Mouse (Mus musculus) intestine, embryonic 14.5 days (tissue): ENCODE measurements around the gene Hoxc5. TPM values are rescaled to one million over a fixed set of nuclear protein-coding genes. Genes with fewer than 3 reads are reported as not detected.

Source experiments
- ATAC-seq: fragments of 200-750 bp; cut with Nextera tagmentation; replicated peaks from 2 replicates; pipeline ENCODE4 v1.8.0; 2017; ENCODE audit warnings: low read depth, moderate number of reproducible peaks, moderate TSS enrichment, moderate library complexity; ENCODE audit not compliant: low FRiP score, low TSS enrichment
- DNase-seq: peaks from one replicate; pipeline ENCODE4 v3.0.0-alpha.2; 2018; ENCODE audit warnings: low spot score
- H3K27ac ChIP-seq: fragments of 300-500 bp; sonication (generic); 2 replicates; pipeline ENCODE4 v1.5.1; 2014; ENCODE audit warnings: low read depth, mild to moderate bottlenecking, control low read depth
- H3K27me3 ChIP-seq: fragments of 300-500 bp; sonication (generic); replicated peaks from 2 replicates; pipeline ENCODE4 v1.6.1; 2014; ENCODE audit warnings: low read length, control low read depth; ENCODE audit not compliant: control insufficient read depth, insufficient read depth
- H3K36me3 ChIP-seq: fragments of 300-500 bp; sonication (generic); 2 replicates; pipeline ENCODE4 v1.6.1; 2014; ENCODE audit warnings: low read length, control low read depth; ENCODE audit not compliant: control insufficient read depth, insufficient read depth
- H3K4me1 ChIP-seq: fragments of 300-500 bp; sonication (generic); replicated peaks from 2 replicates; pipeline ENCODE4 v1.6.1; 2014; ENCODE audit warnings: low read length, control low read depth, mixed read lengths; ENCODE audit not compliant: control insufficient read depth, insufficient read depth
- H3K4me2 ChIP-seq: fragments of 300-500 bp; sonication (generic); 2 replicates; pipeline ENCODE4 v1.6.1; 2014; ENCODE audit warnings: low read length
- H3K4me3 ChIP-seq: fragments of 300-500 bp; sonication (generic); 2 replicates; pipeline ENCODE4 v1.5.1; 2014; ENCODE audit warnings: low read depth, low read length, control low read depth, mixed read lengths
- H3K9ac ChIP-seq: fragments of 300-500 bp; sonication (generic); 2 replicates; pipeline ENCODE4 v1.6.1; 2014; ENCODE audit warnings: mild to moderate bottlenecking, low read length
- H3K9me3 ChIP-seq: fragments of 300-500 bp; sonication (generic); 2 replicates; pipeline ENCODE4 v1.6.1; 2016; ENCODE audit warnings: low read length, control low read depth; ENCODE audit not compliant: control insufficient read depth
- WGBS: fragments of 180-500 bp; shearing (Covaris S2); extraction: QIAGEN DNeasy Blood & Tissue Kit; methylation state at CpG from one replicate; pipeline ENCODE4 v1.1.7; 2014; 5-methylcytosine and 5-hydroxymethylcytosine counted together
- polyA plus RNA-seq: library from polyadenylated mRNA; unstranded; fragments of >200 nt; fragmentation: Nextera tagmentation; extraction: Ambion mirVana; gene quantifications from 2 replicates; pipeline ENCODE4 v1.2.1, GENCODE M21; 2014

Gene Hoxc5
- polyA plus RNA-seq, 1 experiment from 2014 or later = 12.2 TPM

DNA sequence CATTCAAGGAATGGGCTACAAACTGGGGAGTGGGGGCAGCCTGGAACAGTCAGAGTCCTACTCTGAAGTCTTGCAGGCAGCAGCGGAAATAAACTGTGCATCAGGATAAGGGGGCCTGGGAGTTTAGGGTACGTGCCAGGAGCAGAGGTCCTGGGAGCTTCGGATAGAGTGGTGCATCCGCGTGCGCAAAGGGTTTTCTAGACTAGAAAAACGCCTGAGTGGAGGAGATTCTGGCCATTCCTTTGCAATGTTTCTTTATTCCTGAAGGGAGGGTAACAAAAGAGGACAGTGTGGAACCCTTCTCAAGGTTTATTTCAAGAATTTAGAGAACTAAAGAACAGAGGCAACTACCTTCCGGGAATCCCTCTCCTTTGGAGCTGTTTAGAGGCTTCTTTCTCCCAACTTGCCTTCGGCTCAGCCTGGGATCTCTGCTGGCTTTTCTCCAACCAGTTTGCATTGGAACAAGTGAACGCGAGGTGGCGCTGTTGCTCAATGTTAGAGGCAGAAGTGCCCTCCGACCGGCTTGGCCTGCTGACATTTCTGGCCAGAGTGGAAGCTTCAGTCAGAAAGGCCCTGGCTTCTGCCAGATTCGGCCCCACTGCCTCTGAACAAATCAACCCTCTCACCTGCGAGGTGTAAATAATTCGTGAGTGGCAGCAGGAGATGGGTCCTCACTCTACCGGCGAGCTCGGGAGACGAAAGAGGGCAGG, 20.0 kb downstream of the Hoxc5 start:
- Histone ChIP-seq H3K4me1 (peaks cover 4% of the 10 kb centered on the region; the same call in 1 of the 2 replicates), H3K4me3 (no peak overlapping the region), H3K9me3 (no peaks in the 10 kb centered on the region), H3K9ac (no peak overlapping the region), H3K27me3 (peaks cover 95% of the 10 kb centered on the region), H3K27ac (no peak overlapping the region), H3K4me2 (0 out of 2 replicates have a peak overlapping the region, but pooled peaks have one; percentile 7), H3K36me3 (no peaks in the 10 kb centered on the region)
- WGBS = 7% methylated on average over 21 of the region's 21 CpGs
- peak; percentile 48; the same call in 1 of the 2 replicates for ATAC-seq
- DNase-seq = peak; percentile 99

DNA sequence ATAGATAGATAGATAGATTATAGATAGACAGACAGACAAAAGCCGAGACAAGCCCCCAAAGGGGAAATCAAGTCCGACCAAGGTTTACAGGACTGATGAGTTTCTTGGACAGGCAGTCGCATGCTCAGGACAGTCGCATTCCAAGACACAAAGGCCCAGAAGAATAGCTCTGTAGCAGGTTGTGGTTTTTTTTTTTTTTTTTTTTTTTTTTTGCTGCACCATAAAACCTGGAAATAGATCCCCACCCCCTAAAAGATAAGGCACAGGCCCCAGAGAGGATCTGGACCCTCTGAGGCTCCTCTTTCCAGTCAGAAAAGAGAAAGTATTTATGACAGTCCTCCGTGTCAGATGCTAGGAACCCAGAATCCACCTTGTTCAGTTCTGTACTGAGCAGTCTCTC, 20.8 kb downstream of the Hoxc5 start:
- Histone ChIP-seq H3K4me3 (no peak overlapping the region), H3K36me3 (no peaks in the 10 kb centered on the region), H3K27me3 (peaks cover 96% of the 10 kb centered on the region), H3K9ac (no peak overlapping the region), H3K4me2 (no peak overlapping the region), H3K9me3 (no peaks in the 10 kb centered on the region), H3K27ac (no peak overlapping the region), H3K4me1 (peaks cover 4% of the 10 kb centered on the region; the same call in 1 of the 2 replicates)
- no peak for ATAC-seq
- 53% methylated on average over 5 of the region's 5 CpGs for WGBS
- no peak for DNase-seq

DNA sequence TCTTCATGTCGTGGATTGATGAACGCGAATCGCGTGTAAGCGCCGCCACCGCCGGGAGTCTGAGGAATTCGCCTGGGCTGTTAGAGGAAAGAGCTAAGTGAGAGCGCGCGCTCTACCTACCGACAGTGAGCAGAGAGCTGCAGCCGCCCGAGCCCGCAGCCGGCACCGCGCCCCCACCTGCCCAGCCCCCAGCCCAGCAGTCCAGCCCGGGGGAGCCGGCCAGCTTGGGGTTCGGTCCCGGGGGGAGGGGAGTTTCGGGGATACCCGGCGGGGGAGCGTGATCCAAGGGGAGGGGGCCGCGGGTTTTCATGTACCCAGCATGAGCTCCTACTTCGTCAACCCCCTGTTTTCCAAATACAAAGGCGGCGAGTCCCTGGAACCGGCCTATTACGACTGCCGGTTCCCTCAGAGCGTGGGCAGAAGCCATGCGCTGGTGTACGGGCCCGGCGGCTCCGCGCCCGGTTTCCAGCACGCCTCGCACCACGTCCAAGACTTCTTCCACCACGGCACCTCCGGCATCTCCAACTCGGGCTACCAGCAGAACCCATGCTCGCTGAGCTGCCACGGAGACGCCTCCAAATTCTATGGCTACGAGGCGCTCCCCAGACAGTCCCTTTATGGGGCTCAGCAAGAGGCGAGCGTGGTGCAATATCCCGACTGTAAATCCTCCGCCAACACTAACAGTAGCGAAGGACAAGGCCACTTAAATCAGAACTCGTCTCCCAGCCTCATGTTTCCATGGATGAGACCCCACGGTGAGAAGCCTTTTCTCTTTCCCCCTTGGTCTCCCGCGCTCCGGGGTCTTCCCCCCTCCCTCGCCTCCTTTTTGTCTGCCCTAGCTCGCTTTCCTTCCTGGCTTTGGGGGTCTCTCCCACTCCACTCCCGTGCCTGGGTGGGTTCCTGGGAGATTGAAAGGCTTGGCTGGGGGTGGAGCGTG, 23.5 kb downstream of the Hoxc5 start, which contains the start of gene Hoxc8:
Gene Hoxc8 (plus strand): TSS at position 147 of the 937 bp plus-strand sequence.
- no peak for DNase-seq
- peak within 1 kb of the TSS; percentile 52 for H3K4me2 ChIP-seq
- H3K4me1 ChIP-seq = peaks cover 4% of the 10 kb centered on the region; the same call in 1 of the 2 replicates
- no peaks in the 10 kb centered on the region for H3K9me3 ChIP-seq
- 0 out of 2 replicates have a peak, but pooled peaks have one; percentile 32 for ATAC-seq
- H3K27ac ChIP-seq = peak within 1 kb of the TSS; percentile 51; the same call in 1 of the 2 replicates
- peak within 1 kb of the TSS; percentile 42 for H3K4me3 ChIP-seq
- H3K9ac ChIP-seq = peak within 1 kb of the TSS; percentile 58
- H3K27me3 ChIP-seq = peaks cover 94% of the 10 kb centered on the region
- H3K36me3 ChIP-seq = no peaks in the 10 kb centered on the region
- WGBS = 2% methylated on average over 69 of the region's 69 CpGs

- peaks cover 94% of the 10 kb centered on the region for H3K27me3 ChIP-seq
These were observed 24.5 kb downstream of the Hoxc5 start for GRCm38 (mm10) chr15:102991782-102992181.

GRCm38 (mm10) chr15:102992206-102992605, 25.0 kb downstream of the Hoxc5 start:
- 6% methylated on average over 11 of the region's 11 CpGs for WGBS
- H3K4me3 ChIP-seq = peak overlapping the region; percentile 42
- H3K9ac ChIP-seq = peak overlapping the region; percentile 58
- no peak overlapping the region for H3K27ac ChIP-seq
- H3K4me2 ChIP-seq = peak overlapping the region; percentile 52
- H3K27me3 ChIP-seq = peaks cover 94% of the 10 kb centered on the region
- H3K4me1 ChIP-seq = peaks cover 4% of the 10 kb centered on the region; the same call in 1 of the 2 replicates
- DNase-seq (no peak), ATAC-seq (no peak)
- H3K9me3 ChIP-seq = no peaks in the 10 kb centered on the region
- no peaks in the 10 kb centered on the region for H3K36me3 ChIP-seq

More at GRCm38 (mm10) chr15:102991782-102992181, 24.5 kb downstream of the Hoxc5 start:
- no peak for DNase-seq
- Histone ChIP-seq H3K4me1 (peaks cover 4% of the 10 kb centered on the region; the same call in 1 of the 2 replicates), H3K36me3 (no peaks in the 10 kb centered on the region), H3K4me3 (peak overlapping the region; percentile 42), H3K9ac (peak overlapping the region; percentile 58), H3K9me3 (no peaks in the 10 kb centered on the region), H3K4me2 (peak overlapping the region; percentile 52), H3K27ac (no peak overlapping the region)
- ATAC-seq = no peak
- WGBS = 12% methylated on average over 7 of the region's 7 CpGs

DNA sequence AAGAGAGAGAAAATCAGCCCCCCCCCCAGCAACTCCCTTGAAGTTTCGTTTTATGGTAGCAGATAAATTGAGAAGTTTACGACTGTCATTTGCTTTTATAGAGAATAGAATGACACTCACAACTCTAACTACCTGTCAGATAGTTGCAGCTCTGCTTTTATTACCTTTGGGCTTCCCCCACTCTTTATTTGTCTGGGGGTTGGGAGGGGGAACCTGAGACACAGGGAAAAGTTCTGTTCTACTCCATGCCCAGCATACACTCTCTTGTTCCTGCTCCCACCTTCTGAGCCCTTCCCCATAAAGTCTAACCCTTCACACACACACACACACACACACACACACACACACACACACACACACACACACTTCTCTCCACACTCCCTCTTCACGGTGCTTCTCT, 25.6 kb downstream of the Hoxc5 start:
- ATAC-seq = no peak
- H3K27ac ChIP-seq = no peak overlapping the region
- peaks cover 95% of the 10 kb centered on the region for H3K27me3 ChIP-seq
- H3K9ac ChIP-seq = 0 out of 2 replicates have a peak overlapping the region, but pooled peaks have one; percentile 58
- WGBS = 13% methylated on average over 3 of the region's 3 CpGs
- peak overlapping the region; percentile 42 for H3K4me3 ChIP-seq
- peak overlapping the region; percentile 52 for H3K4me2 ChIP-seq
- no peaks in the 10 kb centered on the region for H3K9me3 ChIP-seq
- H3K36me3 ChIP-seq = no peaks in the 10 kb centered on the region
- H3K4me1 ChIP-seq = no peaks in the 10 kb centered on the region; the same call in 1 of the 2 replicates
- no peak for DNase-seq

DNA sequence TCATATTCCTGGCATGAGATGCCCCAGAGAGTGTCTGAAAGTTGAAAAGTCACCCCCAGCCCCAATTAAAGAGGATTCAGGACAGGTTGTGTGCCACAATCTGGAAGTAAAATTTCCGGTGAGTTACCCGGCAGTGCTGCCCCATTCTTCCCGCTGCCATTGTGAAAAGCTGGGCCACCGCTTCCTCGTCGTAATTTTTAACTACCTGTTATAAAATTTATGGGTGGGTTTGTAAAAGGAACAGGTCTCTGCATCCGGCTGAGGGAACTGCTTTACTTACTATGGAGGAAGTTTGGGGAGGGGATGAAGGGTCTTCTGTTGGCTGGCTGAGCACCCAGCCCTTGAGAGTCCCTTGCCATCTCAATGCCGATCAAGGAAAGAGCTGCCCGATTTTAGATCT, 29.3 kb downstream of the Hoxc5 start:
- no peak for DNase-seq
- ATAC-seq = no peak
- 13% methylated on average over 9 of the region's 9 CpGs for WGBS
- Histone ChIP-seq H3K27ac (no peak overlapping the region; the same call in 1 of the 2 replicates), H3K4me2 (peak overlapping the region; percentile 64), H3K9me3 (no peaks in the 10 kb centered on the region), H3K9ac (no peak overlapping the region), H3K4me1 (no peaks in the 10 kb centered on the region; the same call in none of the 2 replicates), H3K36me3 (no peaks in the 10 kb centered on the region), H3K27me3 (peaks cover 98% of the 10 kb centered on the region), H3K4me3 (0 out of 2 replicates have a peak overlapping the region, but pooled peaks have one; percentile 6)

GRCm38 (mm10) chr15:102997431-102997830, 30.2 kb downstream of the Hoxc5 start:
- H3K4me3 ChIP-seq = peak overlapping the region; percentile 42
- no peak for DNase-seq
- H3K4me2 ChIP-seq = peak overlapping the region; percentile 64
- WGBS = 10% methylated on average over 3 of the region's 3 CpGs
- H3K4me1 ChIP-seq = no peaks in the 10 kb centered on the region; the same call in none of the 2 replicates
- ATAC-seq = no peak
- H3K9me3 ChIP-seq = no peaks in the 10 kb centered on the region
- peaks cover 98% of the 10 kb centered on the region for H3K27me3 ChIP-seq
- peak overlapping the region; percentile 68 for H3K9ac ChIP-seq
- H3K27ac ChIP-seq = peak overlapping the region; percentile 87
- no peaks in the 10 kb centered on the region for H3K36me3 ChIP-seq
